Mouse (Mus musculus): ENCODE measurements around the gene Wwox. TPM values are rescaled to one million over a fixed set of nuclear protein-coding genes. Genes with fewer than 3 reads are reported as not detected.
A peak's percentile ranks its signal among the peaks of the same experiment; 100 is the strongest.

The Wwox gene
- polyA plus RNA-seq, 1 experiment from 2014 or later = 16.3 TPM

DNA sequence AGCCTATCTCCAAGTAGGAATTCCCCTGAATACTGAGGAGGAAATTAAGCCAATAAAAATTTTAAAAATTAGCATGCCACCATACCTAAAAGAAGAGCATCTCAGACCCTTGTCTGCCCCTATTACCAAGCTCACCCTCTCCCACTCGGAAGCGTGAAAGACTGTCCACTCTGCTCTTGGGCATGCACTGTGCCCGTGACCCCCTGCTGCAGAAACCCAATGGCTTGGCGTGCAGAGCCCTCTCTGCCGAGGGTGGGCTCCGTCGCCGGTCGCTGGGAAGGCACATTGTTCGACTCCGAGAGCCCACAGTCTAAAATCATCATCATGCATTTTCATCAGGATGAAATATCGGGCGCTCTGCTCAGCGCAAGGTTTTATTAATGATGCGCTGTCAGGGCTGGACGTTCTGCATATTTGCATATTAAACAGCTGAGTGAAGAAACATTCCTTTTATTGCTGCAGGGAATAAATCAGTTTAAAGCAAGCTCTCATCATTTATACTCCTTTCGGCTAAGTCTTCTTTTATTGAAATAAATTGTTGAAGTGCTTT, 471.7 kb downstream of the Wwox start:
- no peaks in the 10 kb centered on the region for H3K36me3 ChIP-seq (ENCODE audit: insufficient read depth, low read length)
- no peak for ATAC-seq (replicated peaks; ENCODE audit: low FRiP score, low read depth)
- H3K9me3 ChIP-seq (replicated peaks; ENCODE audit: low read length) = no peaks in the 10 kb centered on the region
- no peak for TF ChIP-seq CTCF (IDR thresholded peaks at IDR 0.05; ENCODE audit: low read depth)
- no peak overlapping the region for H3K27ac ChIP-seq
- no peak overlapping the region for H3K9ac ChIP-seq (ENCODE audit: low read depth, low read length)
- WGBS = 80% methylated on average over 17 of the region's 17 CpGs
- no peak overlapping the region for H3K4me2 ChIP-seq (ENCODE audit: low read length)
- no peak for DNase-seq (ENCODE audit: low spot score)
- H3K4me1 ChIP-seq (replicated peaks; ENCODE audit: insufficient read depth, low read length) = no peaks in the 10 kb centered on the region
- H3K4me3 ChIP-seq (replicated peaks; ENCODE audit: low read depth, low read length) = no peak overlapping the region
- no peaks in the 10 kb centered on the region for H3K27me3 ChIP-seq (ENCODE audit: insufficient read depth, low read length)

DNA sequence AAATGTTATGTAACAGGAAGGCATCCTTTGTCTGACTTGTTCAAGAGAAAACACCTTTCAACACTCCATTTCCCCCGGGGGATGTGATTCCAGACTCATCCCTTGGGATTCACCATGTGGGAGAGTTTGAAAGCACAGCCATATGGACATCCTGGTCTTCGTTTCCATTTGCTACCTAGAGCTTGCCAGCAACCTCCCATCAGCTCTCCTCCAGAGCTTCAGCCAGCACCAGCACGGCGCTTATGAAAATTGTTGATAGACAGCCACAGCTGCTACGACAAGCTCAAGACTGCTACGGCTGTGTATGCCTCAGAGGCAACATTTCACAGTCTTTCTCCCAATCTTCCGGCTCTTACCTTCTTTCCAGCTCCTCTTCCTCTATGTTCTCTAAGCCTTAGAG, 484.2 kb downstream of the Wwox start:
- no peak for TF ChIP-seq CTCF (IDR thresholded peaks at IDR 0.05; ENCODE audit: low read depth)
- no peak for DNase-seq (ENCODE audit: low spot score)
- H3K27ac ChIP-seq = no peak overlapping the region
- no peak overlapping the region for H3K9ac ChIP-seq (ENCODE audit: low read depth, low read length)
- no peak overlapping the region for H3K4me3 ChIP-seq (replicated peaks; ENCODE audit: low read depth, low read length)
- WGBS = 76% methylated on average over 7 of the region's 7 CpGs
- no peak for ATAC-seq (replicated peaks; ENCODE audit: low FRiP score, low read depth)
- no peaks in the 10 kb centered on the region for H3K36me3 ChIP-seq (ENCODE audit: insufficient read depth, low read length)
- H3K27me3 ChIP-seq (ENCODE audit: insufficient read depth, low read length) = no peaks in the 10 kb centered on the region
- no peaks in the 10 kb centered on the region for H3K9me3 ChIP-seq (replicated peaks; ENCODE audit: low read length)
- H3K4me1 ChIP-seq (replicated peaks; ENCODE audit: insufficient read depth, low read length) = no peaks in the 10 kb centered on the region; the same call in 1 of the 2 replicates
- H3K4me2 ChIP-seq (ENCODE audit: low read length) = no peak overlapping the region

DNA sequence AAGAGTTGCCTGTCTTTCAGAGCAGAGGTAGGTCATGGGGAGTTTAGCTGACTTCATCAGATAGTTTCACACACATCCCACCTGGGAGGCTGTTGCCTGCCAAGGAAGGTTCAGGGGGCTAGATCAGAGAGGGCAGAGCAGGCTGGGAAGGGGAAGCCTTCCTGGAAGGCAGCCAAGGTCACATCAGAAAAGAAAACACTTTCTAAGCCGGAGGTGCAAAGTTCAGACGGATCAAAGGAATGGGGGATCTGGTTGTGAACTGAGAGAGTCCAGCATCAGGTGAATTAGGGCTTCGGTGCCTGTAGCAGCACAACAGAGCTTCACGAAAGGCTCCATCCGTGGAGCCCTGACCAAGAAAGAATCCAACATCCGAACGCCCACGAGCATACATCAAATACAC, 488.0 kb downstream of the Wwox start:
- WGBS = 30% methylated on average over 8 of the region's 8 CpGs
- Histone ChIP-seq H3K4me2 (ENCODE audit: low read length) (no peak overlapping the region), H3K9me3 (replicated peaks; ENCODE audit: low read length) (no peaks in the 10 kb centered on the region), H3K27me3 (ENCODE audit: insufficient read depth, low read length) (no peaks in the 10 kb centered on the region), H3K9ac (ENCODE audit: low read depth, low read length) (no peak overlapping the region), H3K4me3 (replicated peaks; ENCODE audit: low read depth, low read length) (no peak overlapping the region), H3K4me1 (replicated peaks; ENCODE audit: insufficient read depth, low read length) (no peaks in the 10 kb centered on the region; the same call in 1 of the 2 replicates), H3K36me3 (ENCODE audit: insufficient read depth, low read length) (no peaks in the 10 kb centered on the region), H3K27ac (no peak overlapping the region)
- no peak for TF ChIP-seq CTCF (IDR thresholded peaks at IDR 0.05; ENCODE audit: low read depth)
- ATAC-seq (replicated peaks; ENCODE audit: low FRiP score, low read depth) (no peak), DNase-seq (ENCODE audit: low spot score) (no peak)

DNA sequence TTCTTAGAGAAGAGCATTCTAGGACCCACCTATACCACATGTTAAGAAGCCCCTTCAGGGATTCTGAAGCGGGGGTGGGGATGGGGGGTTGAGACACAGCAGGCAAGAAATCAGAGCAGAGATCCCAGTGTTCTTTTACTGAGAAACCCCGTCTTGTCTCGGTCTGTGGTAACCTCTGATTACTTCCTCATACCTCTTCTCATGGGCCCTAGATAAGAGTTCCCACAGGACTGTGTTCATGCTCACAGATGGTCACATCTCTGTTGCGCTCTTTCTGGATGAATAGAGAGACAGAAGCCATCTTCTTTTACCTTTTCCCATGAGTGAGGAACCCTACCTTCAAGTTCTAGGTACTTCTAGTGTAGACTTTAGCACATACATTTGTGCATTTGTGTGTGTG, 488.5 kb downstream of the Wwox start:
- H3K27me3 ChIP-seq (ENCODE audit: insufficient read depth, low read length) = no peaks in the 10 kb centered on the region
- H3K9ac ChIP-seq (ENCODE audit: low read depth, low read length) = no peak overlapping the region
- no peak for ATAC-seq (replicated peaks; ENCODE audit: low FRiP score, low read depth)
- H3K4me1 ChIP-seq (replicated peaks; ENCODE audit: insufficient read depth, low read length) = no peaks in the 10 kb centered on the region; the same call in 1 of the 2 replicates
- H3K36me3 ChIP-seq (ENCODE audit: insufficient read depth, low read length) = no peaks in the 10 kb centered on the region
- no peak overlapping the region for H3K4me2 ChIP-seq (ENCODE audit: low read length)
- TF ChIP-seq CTCF (IDR thresholded peaks at IDR 0.05; ENCODE audit: low read depth) = no peak
- no peaks in the 10 kb centered on the region for H3K9me3 ChIP-seq (replicated peaks; ENCODE audit: low read length)
- no peak for DNase-seq (ENCODE audit: low spot score)
- no peak overlapping the region for H3K27ac ChIP-seq
- 79% methylated on average over 4 of the region's 4 CpGs for WGBS
- H3K4me3 ChIP-seq (replicated peaks; ENCODE audit: low read depth, low read length) = no peak overlapping the region

DNA sequence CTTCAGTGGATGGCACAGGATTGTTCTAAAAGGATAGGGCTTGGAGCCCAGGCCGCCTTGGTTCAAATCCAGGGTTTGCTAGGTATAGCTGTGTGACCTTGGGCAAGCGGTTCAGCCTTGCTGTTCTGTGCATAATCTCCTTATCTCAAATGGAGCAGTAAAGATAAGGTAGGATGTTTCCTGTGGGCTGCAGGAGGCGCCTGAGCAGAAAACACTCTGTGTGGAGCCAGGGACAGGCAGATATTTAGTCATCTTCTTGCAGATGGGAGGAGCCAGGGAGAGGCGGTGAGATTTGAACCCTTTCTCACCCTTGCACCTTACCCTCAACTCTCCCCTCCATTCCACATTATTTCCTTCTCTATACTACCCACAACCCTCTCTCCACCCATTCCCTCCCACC, 490.1 kb downstream of the Wwox start:
- no peak for TF ChIP-seq CTCF (IDR thresholded peaks at IDR 0.05; ENCODE audit: low read depth)

DNA sequence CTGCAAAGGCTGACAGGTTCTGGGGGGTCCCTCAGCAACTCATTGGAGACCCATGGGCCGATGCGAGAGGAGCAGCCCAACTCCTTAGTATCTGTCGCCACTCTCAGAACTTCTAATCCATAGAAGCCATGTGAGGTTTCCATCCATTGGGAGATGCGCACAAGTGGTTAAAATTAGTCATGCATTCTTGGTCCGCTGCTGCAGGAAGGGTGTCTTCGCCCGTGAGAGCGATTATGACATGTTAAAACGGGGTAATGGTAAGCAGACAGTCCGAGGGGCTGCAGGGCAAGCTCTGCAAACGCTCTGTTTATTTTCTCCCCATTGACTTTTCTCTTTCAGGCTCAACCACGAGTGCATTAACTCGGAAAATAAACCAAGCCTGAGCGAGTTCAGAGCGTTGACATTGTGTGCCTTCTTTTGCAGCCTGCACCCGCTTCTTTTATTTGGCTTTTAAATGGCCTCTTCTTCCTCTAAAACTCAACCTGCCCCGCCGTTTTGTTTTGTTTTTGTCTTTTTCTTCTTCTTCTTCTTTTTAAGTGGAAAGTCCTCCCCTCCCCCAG, 492.7 kb downstream of the Wwox start:
- Histone ChIP-seq H3K36me3 (ENCODE audit: insufficient read depth, low read length) (no peaks in the 10 kb centered on the region), H3K27me3 (ENCODE audit: insufficient read depth, low read length) (no peaks in the 10 kb centered on the region), H3K27ac (no peak overlapping the region), H3K9me3 (replicated peaks; ENCODE audit: low read length) (no peaks in the 10 kb centered on the region), H3K9ac (ENCODE audit: low read depth, low read length) (no peak overlapping the region), H3K4me1 (replicated peaks; ENCODE audit: insufficient read depth, low read length) (no peaks in the 10 kb centered on the region), H3K4me3 (replicated peaks; ENCODE audit: low read depth, low read length) (no peak overlapping the region), H3K4me2 (ENCODE audit: low read length) (0 out of 2 replicates have a peak overlapping the region, but pooled peaks have one; percentile 0)
- DNase-seq (ENCODE audit: low spot score) = no peak
- 41% methylated on average over 18 of the region's 18 CpGs for WGBS
- no peak for TF ChIP-seq CTCF (IDR thresholded peaks at IDR 0.05; ENCODE audit: low read depth)
- no peak for ATAC-seq (replicated peaks; ENCODE audit: low FRiP score, low read depth)

More for the DNA sequence above, 490.1 kb downstream of the Wwox start:
- no peak overlapping the region for H3K4me2 ChIP-seq (ENCODE audit: low read length)
- H3K36me3 ChIP-seq (ENCODE audit: insufficient read depth, low read length) = no peaks in the 10 kb centered on the region
- no peak overlapping the region for H3K27ac ChIP-seq
- ATAC-seq (replicated peaks; ENCODE audit: low FRiP score, low read depth) (no peak), DNase-seq (ENCODE audit: low spot score) (no peak)
- no peaks in the 10 kb centered on the region; the same call in 1 of the 2 replicates for H3K4me1 ChIP-seq (replicated peaks; ENCODE audit: insufficient read depth, low read length)
- no peak overlapping the region for H3K4me3 ChIP-seq (replicated peaks; ENCODE audit: low read depth, low read length)
- H3K9me3 ChIP-seq (replicated peaks; ENCODE audit: low read length) = no peaks in the 10 kb centered on the region
- no peaks in the 10 kb centered on the region for H3K27me3 ChIP-seq (ENCODE audit: insufficient read depth, low read length)
- H3K9ac ChIP-seq (ENCODE audit: low read depth, low read length) = no peak overlapping the region
- 89% methylated on average over 4 of the region's 4 CpGs for WGBS

DNA sequence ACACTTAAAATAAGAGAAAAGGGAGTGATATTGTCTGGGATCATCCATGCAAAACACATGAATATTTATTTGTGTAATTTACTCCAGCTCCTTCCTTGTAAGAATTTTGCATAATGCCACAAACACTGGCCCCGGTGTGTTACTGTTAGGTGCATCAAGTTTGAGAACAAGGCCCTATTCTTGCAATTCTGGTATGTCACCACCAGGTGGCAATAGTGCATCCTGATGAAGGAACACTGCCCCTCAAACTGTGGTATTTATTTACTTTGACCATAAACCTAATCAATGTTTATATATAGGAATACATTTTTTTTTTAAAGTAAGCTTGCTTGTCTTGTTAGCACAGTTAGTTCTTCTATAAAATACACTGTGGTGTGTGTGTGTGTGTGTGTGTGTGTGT, 493.8 kb downstream of the Wwox start:
- no peaks in the 10 kb centered on the region for H3K9me3 ChIP-seq (replicated peaks; ENCODE audit: low read length)
- no peak overlapping the region for H3K4me3 ChIP-seq (replicated peaks; ENCODE audit: low read depth, low read length)
- ATAC-seq (replicated peaks; ENCODE audit: low FRiP score, low read depth) (no peak), DNase-seq (ENCODE audit: low spot score) (no peak)
- peak; percentile 60 for TF ChIP-seq CTCF (IDR thresholded peaks at IDR 0.05; ENCODE audit: low read depth)
- no peak overlapping the region for H3K4me2 ChIP-seq (ENCODE audit: low read length)
- no peak overlapping the region for H3K27ac ChIP-seq
- H3K9ac ChIP-seq (ENCODE audit: low read depth, low read length) = no peak overlapping the region
- H3K4me1 ChIP-seq (replicated peaks; ENCODE audit: insufficient read depth, low read length) = no peaks in the 10 kb centered on the region
- H3K27me3 ChIP-seq (ENCODE audit: insufficient read depth, low read length) = no peaks in the 10 kb centered on the region
- WGBS = 93% methylated on average over 1 of the region's 1 CpGs
- H3K36me3 ChIP-seq (ENCODE audit: insufficient read depth, low read length) = no peaks in the 10 kb centered on the region

Measured in kidney, postnatal 0 days (tissue).